Mouse (Mus musculus): ENCODE results near the gene Ptx4. TPM values are rescaled to one million over a fixed set of nuclear protein-coding genes. Genes with fewer than 3 reads are reported as not detected.
A peak's percentile ranks its signal among the peaks of the same experiment; 100 is the strongest.

Ptx4 gene
- polyA plus RNA-seq, 1 experiment = 0.23 TPM

- TF ChIP-seq POLR2A (IDR thresholded peaks at IDR 0.05; ENCODE audit: control insufficient read depth, low read depth, low read length) (no peak), CTCF (IDR thresholded peaks at IDR 0.05; ENCODE audit: control insufficient read depth, insufficient read depth, insufficient replicate concordance, low read depth, low read length) (peak; percentile 28; the same call in 1 of the 2 replicates)
- no peaks in the 10 kb centered on the region for H3K27me3 ChIP-seq (ENCODE audit: control insufficient read depth, insufficient read depth, low read length)
- peaks cover 4% of the 10 kb centered on the region; the same call in 1 of the 2 replicates for H3K4me1 ChIP-seq (ENCODE audit: control insufficient read depth, insufficient read depth, low read length)
- H3K36me3 ChIP-seq (ENCODE audit: control insufficient read depth, insufficient read depth, low read length) = no peaks in the 10 kb centered on the region; the same call in 1 of the 2 replicates
- H3K27ac ChIP-seq (ENCODE audit: control insufficient read depth, insufficient read depth, low read depth, low read length) = peak within 1 kb of the TSS; percentile 68
- no peak within 1 kb of the TSS for H3K4me3 ChIP-seq (ENCODE audit: control insufficient read depth, low read depth, low read length)
These were observed 37.1 kb upstream of the Ptx4 start, which contains the start of gene Tmem204 for GRCm38 (mm10) chr17:25083444-25083931. Gene Tmem204, minus strand, starts transcription at chr17:25083591.

DNA sequence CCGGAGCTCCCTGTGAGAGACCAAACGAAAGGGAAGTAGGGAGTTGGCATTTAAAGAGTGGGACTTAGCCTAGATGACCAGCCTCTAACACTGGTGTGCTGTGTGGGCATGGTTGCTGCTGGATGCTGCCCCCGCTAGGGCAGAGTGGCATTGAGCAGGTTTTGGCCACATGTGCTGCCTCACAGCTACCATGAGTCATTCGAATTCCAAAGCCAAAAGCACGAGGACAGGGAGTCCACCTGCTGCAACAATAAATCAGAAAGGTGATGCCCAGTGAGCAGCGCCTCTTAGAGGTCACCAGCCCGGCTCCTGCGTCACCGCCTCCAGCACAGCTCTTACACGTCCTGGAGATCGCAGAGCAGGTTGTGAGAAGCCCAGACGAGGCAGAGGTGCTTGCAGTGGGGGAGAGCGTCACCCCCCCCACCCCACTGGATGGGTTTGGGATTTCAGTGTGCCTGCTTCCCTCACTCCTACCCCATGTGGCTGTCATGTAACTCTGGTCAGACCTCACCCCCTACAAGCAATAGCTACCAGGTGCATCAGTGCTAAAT, 35.6 kb upstream of the Ptx4 start:
- H3K4me3 ChIP-seq (ENCODE audit: control insufficient read depth, low read depth, low read length) = no peak overlapping the region
- H3K36me3 ChIP-seq (ENCODE audit: control insufficient read depth, insufficient read depth, low read length) = no peaks in the 10 kb centered on the region; the same call in 1 of the 2 replicates
- H3K27ac ChIP-seq (ENCODE audit: control insufficient read depth, insufficient read depth, low read depth, low read length) = no peak overlapping the region
- no peak; the same call in 1 of the 2 replicates for TF ChIP-seq CTCF (IDR thresholded peaks at IDR 0.05; ENCODE audit: control insufficient read depth, insufficient read depth, insufficient replicate concordance, low read depth, low read length)
- H3K27me3 ChIP-seq (ENCODE audit: control insufficient read depth, insufficient read depth, low read length) = no peaks in the 10 kb centered on the region
- H3K4me1 ChIP-seq (ENCODE audit: control insufficient read depth, insufficient read depth, low read length) = peaks cover 4% of the 10 kb centered on the region; the same call in 1 of the 2 replicates

GRCm38 (mm10) chr17:25086724-25087123, 33.8 kb upstream of the Ptx4 start:
- peak overlapping the region; percentile 41; the same call in 1 of the 2 replicates for H3K27ac ChIP-seq (ENCODE audit: control insufficient read depth, insufficient read depth, low read depth, low read length)
- H3K36me3 ChIP-seq (ENCODE audit: control insufficient read depth, insufficient read depth, low read length) = peaks cover 1% of the 10 kb centered on the region
- H3K27me3 ChIP-seq (ENCODE audit: control insufficient read depth, insufficient read depth, low read length) = no peaks in the 10 kb centered on the region
- H3K4me1 ChIP-seq (ENCODE audit: control insufficient read depth, insufficient read depth, low read length) = peaks cover 4% of the 10 kb centered on the region; the same call in 1 of the 2 replicates
- H3K4me3 ChIP-seq (ENCODE audit: control insufficient read depth, low read depth, low read length) = peak overlapping the region; percentile 9; the same call in 1 of the 2 replicates
- TF ChIP-seq POLR2A (IDR thresholded peaks at IDR 0.05; ENCODE audit: control insufficient read depth, low read depth, low read length) = no peak
- TF ChIP-seq CTCF (IDR thresholded peaks at IDR 0.05; ENCODE audit: control insufficient read depth, insufficient read depth, insufficient replicate concordance, low read depth, low read length) = 0 out of 2 replicates have a peak, but pooled peaks have one; percentile 6

DNA sequence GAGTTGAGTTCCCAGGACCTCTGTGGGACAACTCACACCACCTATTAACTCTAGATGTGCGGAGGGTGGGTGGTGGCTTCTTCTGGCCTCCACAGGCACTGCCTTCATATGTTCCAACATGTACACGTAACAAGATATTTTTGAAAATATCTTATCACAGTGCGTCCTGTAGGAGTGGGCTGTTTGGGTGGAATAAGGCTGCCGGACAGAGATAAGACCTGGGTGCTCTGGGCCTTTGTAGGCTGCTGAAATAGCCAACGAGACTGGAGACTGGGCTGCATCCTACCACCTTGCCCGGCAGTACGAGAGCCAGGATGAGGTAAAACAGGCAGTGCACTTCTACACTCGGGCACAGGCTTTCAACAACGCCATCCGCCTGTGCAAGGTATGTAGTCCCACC, 31.4 kb upstream of the Ptx4 start:
- TF ChIP-seq POLR2A (IDR thresholded peaks at IDR 0.05; ENCODE audit: control insufficient read depth, low read depth, low read length) (no peak), CTCF (IDR thresholded peaks at IDR 0.05; ENCODE audit: control insufficient read depth, insufficient read depth, insufficient replicate concordance, low read depth, low read length) (no peak)
- peaks cover 1% of the 10 kb centered on the region for H3K36me3 ChIP-seq (ENCODE audit: control insufficient read depth, insufficient read depth, low read length)
- H3K27ac ChIP-seq (ENCODE audit: control insufficient read depth, insufficient read depth, low read depth, low read length) = no peak overlapping the region

GRCm38 (mm10) chr17:25090450-25090849, 30.1 kb upstream of the Ptx4 start:
- Histone ChIP-seq H3K27me3 (ENCODE audit: control insufficient read depth, insufficient read depth, low read length) (no peaks in the 10 kb centered on the region), H3K27ac (ENCODE audit: control insufficient read depth, insufficient read depth, low read depth, low read length) (no peak overlapping the region), H3K4me1 (ENCODE audit: control insufficient read depth, insufficient read depth, low read length) (peaks cover 4% of the 10 kb centered on the region; the same call in 1 of the 2 replicates), H3K36me3 (ENCODE audit: control insufficient read depth, insufficient read depth, low read length) (peaks cover 1% of the 10 kb centered on the region), H3K4me3 (ENCODE audit: control insufficient read depth, low read depth, low read length) (no peak overlapping the region)
- no peak for TF ChIP-seq CTCF (IDR thresholded peaks at IDR 0.05; ENCODE audit: control insufficient read depth, insufficient read depth, insufficient replicate concordance, low read depth, low read length)
- TF ChIP-seq POLR2A (IDR thresholded peaks at IDR 0.05; ENCODE audit: control insufficient read depth, low read depth, low read length) = no peak

More for the DNA sequence above, 31.4 kb upstream of the Ptx4 start:
- no peaks in the 10 kb centered on the region for H3K27me3 ChIP-seq (ENCODE audit: control insufficient read depth, insufficient read depth, low read length)
- H3K4me3 ChIP-seq (ENCODE audit: control insufficient read depth, low read depth, low read length) = no peak overlapping the region
- H3K4me1 ChIP-seq (ENCODE audit: control insufficient read depth, insufficient read depth, low read length) = peaks cover 4% of the 10 kb centered on the region; the same call in 1 of the 2 replicates

GRCm38 (mm10) chr17:25096221-25096620, 24.3 kb upstream of the Ptx4 start:
- no peak overlapping the region for H3K27ac ChIP-seq (ENCODE audit: control insufficient read depth, insufficient read depth, low read depth, low read length)
- no peak overlapping the region for H3K4me3 ChIP-seq (ENCODE audit: control insufficient read depth, low read depth, low read length)
- no peak for TF ChIP-seq POLR2A (IDR thresholded peaks at IDR 0.05; ENCODE audit: control insufficient read depth, low read depth, low read length)
- no peak for TF ChIP-seq CTCF (IDR thresholded peaks at IDR 0.05; ENCODE audit: control insufficient read depth, insufficient read depth, insufficient replicate concordance, low read depth, low read length)
- no peaks in the 10 kb centered on the region for H3K27me3 ChIP-seq (ENCODE audit: control insufficient read depth, insufficient read depth, low read length)
- H3K36me3 ChIP-seq (ENCODE audit: control insufficient read depth, insufficient read depth, low read length) = no peaks in the 10 kb centered on the region; the same call in 1 of the 2 replicates
- H3K4me1 ChIP-seq (ENCODE audit: control insufficient read depth, insufficient read depth, low read length) = no peaks in the 10 kb centered on the region; the same call in 1 of the 2 replicates

- Histone ChIP-seq H3K4me1 (ENCODE audit: control insufficient read depth, insufficient read depth, low read length) (no peaks in the 10 kb centered on the region; the same call in 1 of the 2 replicates), H3K4me3 (ENCODE audit: control insufficient read depth, low read depth, low read length) (no peak overlapping the region), H3K36me3 (ENCODE audit: control insufficient read depth, insufficient read depth, low read length) (no peaks in the 10 kb centered on the region; the same call in 1 of the 2 replicates), H3K27ac (ENCODE audit: control insufficient read depth, insufficient read depth, low read depth, low read length) (no peak overlapping the region), H3K27me3 (ENCODE audit: control insufficient read depth, insufficient read depth, low read length) (no peaks in the 10 kb centered on the region)
- TF ChIP-seq CTCF (IDR thresholded peaks at IDR 0.05; ENCODE audit: control insufficient read depth, insufficient read depth, insufficient replicate concordance, low read depth, low read length) (no peak), POLR2A (IDR thresholded peaks at IDR 0.05; ENCODE audit: control insufficient read depth, low read depth, low read length) (no peak)
These were observed 20.5 kb upstream of the Ptx4 start for GRCm38 (mm10) chr17:25100052-25100451.
